Mouse (Mus musculus): ENCODE measurements around the gene Fggy.

The Fggy gene

GRCm38 (mm10) chr4:95716137-95716536 is 158.8 kb downstream of the Fggy start:
- TF ChIP-seq GATA4 (IDR thresholded peaks at IDR 0.05; ENCODE audit: insufficient replicate concordance, low read length), result no peak

- TF ChIP-seq GATA4 (IDR thresholded peaks at IDR 0.05; ENCODE audit: insufficient replicate concordance, low read length), result no peak
Observed at GRCm38 (mm10) chr4:95723615-95724014, 166.3 kb downstream of the Fggy start.

GRCm38 (mm10) chr4:95726361-95726760 is 169.1 kb downstream of the Fggy start:
- no peak for TF ChIP-seq GATA4 (IDR thresholded peaks at IDR 0.05; ENCODE audit: insufficient replicate concordance, low read length)

GRCm38 (mm10) chr4:95729142-95729826 is 172.0 kb downstream of the Fggy start:
- no peak for TF ChIP-seq GATA4 (IDR thresholded peaks at IDR 0.05; ENCODE audit: insufficient replicate concordance, low read length)

- no peak for TF ChIP-seq GATA4 (IDR thresholded peaks at IDR 0.05; ENCODE audit: insufficient replicate concordance, low read length)
Observed at GRCm38 (mm10) chr4:95731110-95731509, 173.8 kb downstream of the Fggy start.

GRCm38 (mm10) chr4:95733397-95734249 is 176.3 kb downstream of the Fggy start:
- TF ChIP-seq GATA4 (IDR thresholded peaks at IDR 0.05; ENCODE audit: insufficient replicate concordance, low read length), result no peak

GRCm38 (mm10) chr4:95735967-95736366 is 178.7 kb downstream of the Fggy start:
- no peak for TF ChIP-seq GATA4 (IDR thresholded peaks at IDR 0.05; ENCODE audit: insufficient replicate concordance, low read length)

- TF ChIP-seq GATA4 (IDR thresholded peaks at IDR 0.05; ENCODE audit: insufficient replicate concordance, low read length), result no peak
Observed at GRCm38 (mm10) chr4:95736674-95737073, 179.4 kb downstream of the Fggy start.

GRCm38 (mm10) chr4:95738179-95738578 is 180.9 kb downstream of the Fggy start:
- TF ChIP-seq GATA4 (IDR thresholded peaks at IDR 0.05; ENCODE audit: insufficient replicate concordance, low read length), result no peak

GRCm38 (mm10) chr4:95738725-95739124 is 181.4 kb downstream of the Fggy start:
- TF ChIP-seq GATA4 (IDR thresholded peaks at IDR 0.05; ENCODE audit: insufficient replicate concordance, low read length), result no peak

- no peak; the same call in 1 of the 2 replicates for TF ChIP-seq GATA4 (IDR thresholded peaks at IDR 0.05; ENCODE audit: insufficient replicate concordance, low read length)
Observed at GRCm38 (mm10) chr4:95741115-95741734, 183.9 kb downstream of the Fggy start.

GRCm38 (mm10) chr4:95742986-95743385 is 185.7 kb downstream of the Fggy start:
- no peak for TF ChIP-seq GATA4 (IDR thresholded peaks at IDR 0.05; ENCODE audit: insufficient replicate concordance, low read length)

- TF ChIP-seq GATA4 (IDR thresholded peaks at IDR 0.05; ENCODE audit: insufficient replicate concordance, low read length), result no peak
Observed at GRCm38 (mm10) chr4:95746954-95747353, 189.6 kb downstream of the Fggy start.

GRCm38 (mm10) chr4:95747415-95748202 is 190.3 kb downstream of the Fggy start:
- no peak for TF ChIP-seq GATA4 (IDR thresholded peaks at IDR 0.05; ENCODE audit: insufficient replicate concordance, low read length)

GRCm38 (mm10) chr4:95750186-95750585 is 192.9 kb downstream of the Fggy start:
- no peak for TF ChIP-seq GATA4 (IDR thresholded peaks at IDR 0.05; ENCODE audit: insufficient replicate concordance, low read length)

Measured in liver, adult (tissue).